Mouse (Mus musculus): ENCODE measurements at regions not wholly inside any gene's neighbourhood (a gene's known extent, or its start where the extent isn't known, plus 50 kb on each side); places are given as distances from the start of the nearest gene placed in this dataset.

DNA sequence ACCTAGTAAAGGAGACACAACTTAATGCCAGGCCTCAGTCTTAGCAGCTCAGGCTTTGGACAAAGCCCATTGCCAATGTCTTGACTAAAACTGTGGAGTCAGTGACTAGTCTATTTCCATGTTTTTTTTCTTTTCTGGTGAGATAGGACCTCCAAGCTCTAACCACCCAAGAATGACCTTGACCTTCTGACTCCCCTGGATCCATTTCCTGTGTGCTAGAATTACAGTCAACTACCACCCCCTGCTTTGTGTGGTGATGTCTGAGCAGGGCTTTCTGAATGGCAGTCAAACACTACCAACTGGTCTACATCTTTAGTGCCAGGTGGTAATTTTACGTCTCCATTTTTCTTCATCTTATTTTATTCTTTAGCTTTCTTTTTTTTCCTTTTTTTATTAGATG, 51.3 kb upstream of the Rnf138rt1 start:
- H3K4me3 ChIP-seq (ENCODE audit: insufficient read depth, poor library complexity, severe bottlenecking), result no peak overlapping the region
- no peaks in the 10 kb centered on the region for H3K79me2 ChIP-seq (ENCODE audit: control insufficient read depth, insufficient read depth)
- no peaks in the 10 kb centered on the region for H3K79me3 ChIP-seq (ENCODE audit: low read depth)
- no peaks in the 10 kb centered on the region for H3K27me3 ChIP-seq (ENCODE audit: control insufficient read depth, insufficient read depth, insufficient read length)
- TF ChIP-seq USF1 (IDR thresholded peaks at IDR 0.05; ENCODE audit: low read depth), result no peak
- TF ChIP-seq CTCF (IDR thresholded peaks at IDR 0.05; ENCODE audit: control insufficient read depth, insufficient read depth, insufficient read length), result no peak
- TF ChIP-seq MYOD1 (IDR thresholded peaks at IDR 0.05; ENCODE audit: control insufficient read depth, insufficient read length, low read depth), result no peak
- no peak for TF ChIP-seq CEBPB (IDR thresholded peaks at IDR 0.05; ENCODE audit: low read depth)
- TF ChIP-seq MAX (IDR thresholded peaks at IDR 0.05), result no peak
- no peak overlapping the region for H3ac ChIP-seq (ENCODE audit: control insufficient read depth, insufficient read length, low read depth)
- no peaks in the 10 kb centered on the region for H3K36me3 ChIP-seq (ENCODE audit: control insufficient read depth, insufficient read depth)

GRCm38 (mm10) chrX:163814806-163815205, 53.7 kb upstream of the Rnf138rt1 start:
- H3K27me3 ChIP-seq (ENCODE audit: control insufficient read depth, insufficient read depth, insufficient read length), result no peaks in the 10 kb centered on the region

DNA sequence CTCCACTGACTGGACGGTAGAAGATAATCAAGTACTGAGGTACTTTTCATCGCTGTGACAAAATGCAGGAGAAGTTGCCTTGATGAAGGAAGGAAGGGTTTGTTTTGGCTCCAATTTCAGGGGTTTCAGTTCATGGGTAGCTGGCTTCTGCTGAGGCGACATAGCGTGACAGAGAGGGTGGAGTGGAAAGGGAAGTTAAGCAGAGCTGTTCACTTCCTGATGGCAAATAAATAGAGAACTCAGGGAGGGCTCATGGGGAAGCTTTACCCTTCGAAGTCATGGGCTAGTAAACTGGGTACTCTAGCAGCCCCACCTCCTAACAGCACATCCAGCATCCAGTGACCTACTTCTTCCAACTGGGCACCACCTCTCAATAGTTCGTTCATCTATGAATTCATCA, 61.2 kb upstream of the Rnf138rt1 start:
- no peaks in the 10 kb centered on the region for H3K36me3 ChIP-seq (ENCODE audit: control insufficient read depth, insufficient read depth)
- H3K79me3 ChIP-seq (ENCODE audit: low read depth), result no peaks in the 10 kb centered on the region
- no peak overlapping the region for H3K4me3 ChIP-seq (ENCODE audit: insufficient read depth, poor library complexity, severe bottlenecking)
- no peaks in the 10 kb centered on the region for H3K27me3 ChIP-seq (ENCODE audit: control insufficient read depth, insufficient read depth, insufficient read length)
- TF ChIP-seq MAX (IDR thresholded peaks at IDR 0.05) (no peak), FOSL1 (IDR thresholded peaks at IDR 0.05; ENCODE audit: insufficient read depth, low read length, poor library complexity, severe bottlenecking) (no peak), MYOD1 (IDR thresholded peaks at IDR 0.05; ENCODE audit: control insufficient read depth, insufficient read length, low read depth) (no peak), MYOG (IDR thresholded peaks at IDR 0.05; ENCODE audit: control insufficient read depth, extremely low read depth, insufficient read length) (no peak), CEBPB (IDR thresholded peaks at IDR 0.05; ENCODE audit: low read depth) (no peak), CTCF (IDR thresholded peaks at IDR 0.05; ENCODE audit: control insufficient read depth, insufficient read depth, insufficient read length) (no peak), USF1 (IDR thresholded peaks at IDR 0.05; ENCODE audit: low read depth) (no peak)
- no peaks in the 10 kb centered on the region for H3K79me2 ChIP-seq (ENCODE audit: control insufficient read depth, insufficient read depth)
- no peak overlapping the region for H3ac ChIP-seq (ENCODE audit: control insufficient read depth, insufficient read length, low read depth)

More at GRCm38 (mm10) chrX:163814806-163815205, 53.7 kb upstream of the Rnf138rt1 start:
- TF ChIP-seq USF1 (IDR thresholded peaks at IDR 0.05; ENCODE audit: low read depth), result no peak
- TF ChIP-seq CTCF (IDR thresholded peaks at IDR 0.05; ENCODE audit: control insufficient read depth, insufficient read depth, insufficient read length), result no peak
- no peak for TF ChIP-seq CEBPB (IDR thresholded peaks at IDR 0.05; ENCODE audit: low read depth)
- no peak for TF ChIP-seq MYOG (IDR thresholded peaks at IDR 0.05; ENCODE audit: control insufficient read depth, extremely low read depth, insufficient read length)
- no peak for TF ChIP-seq MYOD1 (IDR thresholded peaks at IDR 0.05; ENCODE audit: control insufficient read depth, insufficient read length, low read depth)
- TF ChIP-seq FOSL1 (IDR thresholded peaks at IDR 0.05; ENCODE audit: insufficient read depth, low read length, poor library complexity, severe bottlenecking), result no peak
- TF ChIP-seq MAX (IDR thresholded peaks at IDR 0.05), result no peak
- Histone ChIP-seq H3K79me3 (ENCODE audit: low read depth) (no peaks in the 10 kb centered on the region), H3K79me2 (ENCODE audit: control insufficient read depth, insufficient read depth) (no peaks in the 10 kb centered on the region), H3K36me3 (ENCODE audit: control insufficient read depth, insufficient read depth) (no peaks in the 10 kb centered on the region), H3K4me3 (ENCODE audit: insufficient read depth, poor library complexity, severe bottlenecking) (no peak overlapping the region), H3ac (ENCODE audit: control insufficient read depth, insufficient read length, low read depth) (no peak overlapping the region)

DNA sequence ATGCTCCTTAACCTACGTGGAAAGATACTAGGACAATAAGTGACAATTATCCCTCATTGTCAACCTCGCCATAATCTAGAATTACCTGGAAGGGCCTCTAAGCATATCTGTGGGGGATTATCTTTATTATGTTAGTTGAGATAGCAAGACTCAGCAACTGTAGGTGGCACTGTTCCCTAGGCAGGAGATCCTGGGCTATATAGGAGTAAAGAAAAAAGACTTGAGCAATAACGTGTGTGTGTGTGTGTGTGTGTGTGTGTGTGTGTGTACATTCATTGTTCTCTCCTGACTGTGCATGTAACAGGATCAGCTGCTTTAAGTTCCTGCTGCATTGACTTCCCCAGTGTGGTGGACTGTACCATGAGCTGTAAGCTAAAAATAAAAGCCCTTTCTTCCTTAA, 66.3 kb upstream of the Rnf138rt1 start:
- Histone ChIP-seq H3K36me3 (ENCODE audit: control insufficient read depth, insufficient read depth) (no peaks in the 10 kb centered on the region), H3ac (ENCODE audit: control insufficient read depth, insufficient read length, low read depth) (no peak overlapping the region), H3K79me2 (ENCODE audit: control insufficient read depth, insufficient read depth) (no peaks in the 10 kb centered on the region), H3K4me3 (ENCODE audit: insufficient read depth, poor library complexity, severe bottlenecking) (no peak overlapping the region), H3K79me3 (ENCODE audit: low read depth) (no peaks in the 10 kb centered on the region), H3K27me3 (ENCODE audit: control insufficient read depth, insufficient read depth, insufficient read length) (no peaks in the 10 kb centered on the region)
- TF ChIP-seq MYOG (IDR thresholded peaks at IDR 0.05; ENCODE audit: control insufficient read depth, extremely low read depth, insufficient read length) (no peak), CTCF (IDR thresholded peaks at IDR 0.05; ENCODE audit: control insufficient read depth, insufficient read depth, insufficient read length) (no peak), MYOD1 (IDR thresholded peaks at IDR 0.05; ENCODE audit: control insufficient read depth, insufficient read length, low read depth) (no peak), USF1 (IDR thresholded peaks at IDR 0.05; ENCODE audit: low read depth) (no peak)

GRCm38 (mm10) chrX:163845408-163845807, 63.4 kb upstream of the Ap1s2 start:
- no peak overlapping the region for H3ac ChIP-seq (ENCODE audit: control insufficient read depth, insufficient read length, low read depth)
- no peaks in the 10 kb centered on the region for H3K79me3 ChIP-seq (ENCODE audit: low read depth)
- H3K27me3 ChIP-seq (ENCODE audit: control insufficient read depth, insufficient read depth, insufficient read length), result no peaks in the 10 kb centered on the region
- H3K4me3 ChIP-seq (ENCODE audit: insufficient read depth, poor library complexity, severe bottlenecking), result no peak overlapping the region
- H3K79me2 ChIP-seq (ENCODE audit: control insufficient read depth, insufficient read depth), result no peaks in the 10 kb centered on the region
- H3K36me3 ChIP-seq (ENCODE audit: control insufficient read depth, insufficient read depth), result no peaks in the 10 kb centered on the region
- no peak for TF ChIP-seq MYOG (IDR thresholded peaks at IDR 0.05; ENCODE audit: control insufficient read depth, extremely low read depth, insufficient read length)
- TF ChIP-seq CTCF (IDR thresholded peaks at IDR 0.05; ENCODE audit: control insufficient read depth, insufficient read depth, insufficient read length), result no peak
- TF ChIP-seq MYOD1 (IDR thresholded peaks at IDR 0.05; ENCODE audit: control insufficient read depth, insufficient read length, low read depth), result no peak
- TF ChIP-seq CEBPB (IDR thresholded peaks at IDR 0.05; ENCODE audit: low read depth), result no peak
- no peak for TF ChIP-seq MAX (IDR thresholded peaks at IDR 0.05)
- no peak for TF ChIP-seq USF1 (IDR thresholded peaks at IDR 0.05; ENCODE audit: low read depth)
- TF ChIP-seq FOSL1 (IDR thresholded peaks at IDR 0.05; ENCODE audit: insufficient read depth, low read length, poor library complexity, severe bottlenecking), result no peak

DNA sequence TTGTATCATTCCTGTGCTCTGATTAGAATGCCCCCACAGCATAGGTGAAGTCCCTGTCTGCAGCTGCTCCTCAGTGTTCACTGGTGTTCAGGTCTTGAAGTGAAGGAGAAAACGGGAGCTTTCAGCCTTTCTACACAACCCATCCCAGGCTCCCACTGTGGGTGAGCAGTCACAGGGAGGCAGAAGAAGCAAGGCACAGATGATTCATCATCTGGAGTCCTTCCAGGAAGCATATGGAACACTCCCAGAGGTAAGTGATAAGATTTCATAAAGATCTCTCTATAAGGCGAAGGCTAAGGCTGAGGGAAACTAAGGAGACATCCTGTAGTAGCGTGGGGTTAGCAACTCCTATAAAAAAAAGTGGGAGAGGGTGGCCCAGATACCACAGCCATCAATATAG, 61.9 kb upstream of the Ap1s2 start:
- TF ChIP-seq CEBPB (IDR thresholded peaks at IDR 0.05; ENCODE audit: low read depth), result no peak
- TF ChIP-seq FOSL1 (IDR thresholded peaks at IDR 0.05; ENCODE audit: insufficient read depth, low read length, poor library complexity, severe bottlenecking), result no peak
- TF ChIP-seq CTCF (IDR thresholded peaks at IDR 0.05; ENCODE audit: control insufficient read depth, insufficient read depth, insufficient read length), result no peak
- no peak for TF ChIP-seq USF1 (IDR thresholded peaks at IDR 0.05; ENCODE audit: low read depth)
- no peak for TF ChIP-seq MAX (IDR thresholded peaks at IDR 0.05)
- no peak for TF ChIP-seq MYOD1 (IDR thresholded peaks at IDR 0.05; ENCODE audit: control insufficient read depth, insufficient read length, low read depth)
- TF ChIP-seq MYOG (IDR thresholded peaks at IDR 0.05; ENCODE audit: control insufficient read depth, extremely low read depth, insufficient read length), result no peak
- no peaks in the 10 kb centered on the region for H3K27me3 ChIP-seq (ENCODE audit: control insufficient read depth, insufficient read depth, insufficient read length)
- H3K79me3 ChIP-seq (ENCODE audit: low read depth), result no peaks in the 10 kb centered on the region
- no peaks in the 10 kb centered on the region for H3K36me3 ChIP-seq (ENCODE audit: control insufficient read depth, insufficient read depth)
- H3K4me3 ChIP-seq (ENCODE audit: insufficient read depth, poor library complexity, severe bottlenecking), result no peak overlapping the region
- no peak overlapping the region for H3ac ChIP-seq (ENCODE audit: control insufficient read depth, insufficient read length, low read depth)
- H3K79me2 ChIP-seq (ENCODE audit: control insufficient read depth, insufficient read depth), result no peaks in the 10 kb centered on the region

Measured in C2C12 (cell line).